Mouse (Mus musculus): Measurements from ENCODE around the gene Slc17a1. TPM values are rescaled to one million over a fixed set of nuclear protein-coding genes. Genes with fewer than 3 reads are reported as not detected.

Gene Slc17a1
- total RNA-seq, 2 experiments from 2014 or later: not detected

Small RNAs within 50 kb of the gene (microRNA-seq; reads per million reads assigned to microRNA genes)
- 0 reads per million in 2 experiments for gene Gm44344

Other genes starting within 250 kb of the Slc17a1 start
- gene Hist1h2be, start 246.6 kb upstream of the Slc17a1 start, total RNA-seq (2021): 10 to 100 TPM in 1 of 2 experiments, 1 to 10 TPM in 1; 8.6 to 10.2 TPM
- gene Hist1h1e, start 245.2 kb upstream of the Slc17a1 start, total RNA-seq (2021): 10 to 100 TPM; 19.6 to 19.7 TPM
- 1 to 10 TPM; 1.2 to 1.3 TPM for gene Hist1h2ac, start 183.8 kb upstream of the Slc17a1 start, total RNA-seq (2021)
- gene Hist1h2bc, start 183.6 kb upstream of the Slc17a1 start, total RNA-seq (2021): 10 to 100 TPM; 71.2 to 76.1 TPM
- gene Hist1h1t, start 171.9 kb upstream of the Slc17a1 start, total RNA-seq (2021): not detected
- 10 to 100 TPM; 42.5 to 46.8 TPM for gene Hist1h4c, start 169.3 kb upstream of the Slc17a1 start, total RNA-seq (2021)
- 10 to 100 TPM; 60.9 to 64.1 TPM for gene Hfe, start 156.9 kb upstream of the Slc17a1 start, total RNA-seq (2021)
- 100 to 1,000 TPM; 162 to 175 TPM for gene Hist1h1c, start 128.9 kb upstream of the Slc17a1 start, total RNA-seq (2021)
- gene Hist1h3c, start 122.1 kb upstream of the Slc17a1 start, total RNA-seq (2021): 1 to 10 TPM; 2.5 to 3.4 TPM
- gene Hist1h2bb, start 121.0 kb upstream of the Slc17a1 start, total RNA-seq (2021): 1 to 10 TPM; 7.4 to 8.1 TPM
- 1 to 10 TPM; 5.8 to 6.8 TPM for gene Hist1h2ab, start 116.6 kb upstream of the Slc17a1 start, total RNA-seq (2021)
- 10 to 100 TPM in 1 of 2 experiments, 1 to 10 TPM in 1; 8.3 to 10.5 TPM for gene Hist1h3b, start 115.5 kb upstream of the Slc17a1 start, total RNA-seq (2021)
- 10 to 100 TPM in 1 of 2 experiments, 1 to 10 TPM in 1; 9.6 to 10.9 TPM for gene Hist1h4b, start 110.7 kb upstream of the Slc17a1 start, total RNA-seq (2021)
- 1 to 10 TPM; 5.4 to 6.4 TPM for gene Hist1h4a, start 106.5 kb upstream of the Slc17a1 start, total RNA-seq (2021)
- 10 to 100 TPM in 1 of 2 experiments, 1 to 10 TPM in 1; 7.5 to 10.7 TPM for gene Hist1h3a, start 105.4 kb upstream of the Slc17a1 start, total RNA-seq (2021)
- gene Hist1h1a, start 104.1 kb upstream of the Slc17a1 start, total RNA-seq (2021): 1 to 10 TPM; 4.3 to 5.4 TPM
- gene Trim38, start 97.8 kb upstream of the Slc17a1 start, total RNA-seq (2021): under 1 TPM in 1 of 2 experiments, not detected in 1; 0.21 TPM
- gene Slc17a2, start 60.8 kb upstream of the Slc17a1 start, total RNA-seq (2021): not detected
- gene Slc17a3, start 28.3 kb upstream of the Slc17a1 start, total RNA-seq (2021): not detected
- gene Slc17a4, start 47.3 kb downstream of the Slc17a1 start, total RNA-seq (2021): not detected
- not detected for gene Hist1h2ba, start 66.4 kb downstream of the Slc17a1 start, total RNA-seq (2021)
- not detected for gene Hist1h2aa, start 66.7 kb downstream of the Slc17a1 start, total RNA-seq (2021)
- not detected for gene Scgn, start 123.5 kb downstream of the Slc17a1 start, total RNA-seq (2021)

Measured in heart, adult 18-20 months (tissue).